Mouse (Mus musculus): ENCODE results near the gene Abat. TPM values are rescaled to one million over a fixed set of nuclear protein-coding genes. Genes with fewer than 3 reads are reported as not detected.
"Not testable (repeated sequence)": the region's sequence is repeated elsewhere in the genome, so short reads cannot be mapped to it uniquely, and the experiment has no call there.

The Abat gene
- polyA plus RNA-seq, 1 experiment from 2014 or later: 30.2 TPM

GRCm38 (mm10) chr16:8560079-8560478, 46.9 kb downstream of the Abat start:
- Histone ChIP-seq H3K27me3 (no peaks in the 10 kb centered on the region), H3K36me3 (replicated peaks) (no peaks in the 10 kb centered on the region), H3K4me2 (no peak overlapping the region), H3K27ac (replicated peaks) (no peak overlapping the region), H3K4me1 (replicated peaks) (0 out of 2 replicates have a peak, but pooled peaks cover 4% of the 10 kb centered on the region), H3K9me3 (replicated peaks) (no peaks in the 10 kb centered on the region; the same call in 1 of the 2 replicates), H3K4me3 (replicated peaks) (no peak overlapping the region), H3K9ac (no peak overlapping the region)
- WGBS (ENCODE audit: insufficient replicate concordance): 81% methylated on average over 17 of the region's 17 CpGs
- no peak for ATAC-seq (ENCODE audit: insufficient read depth)

DNA sequence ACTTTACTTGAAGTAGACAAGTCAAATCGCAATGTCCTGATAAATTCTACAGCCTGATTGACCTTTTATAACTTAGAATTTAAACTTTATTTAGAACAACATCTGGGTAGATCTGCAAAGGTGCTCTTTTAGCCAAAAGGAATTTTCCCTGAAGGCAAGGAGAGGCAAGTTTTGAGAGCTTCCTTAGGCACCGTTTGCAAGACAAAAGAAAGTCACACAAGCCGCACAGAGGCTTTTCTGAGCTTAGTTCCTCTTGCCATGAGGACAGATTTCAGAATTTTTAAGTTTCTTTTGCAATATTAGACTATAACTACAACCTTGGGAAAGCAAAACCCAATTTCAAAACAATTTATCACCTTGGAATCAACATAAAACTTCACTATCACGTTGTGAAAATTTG, 47.9 kb downstream of the Abat start:
- H3K27ac ChIP-seq (replicated peaks); H3K4me3 ChIP-seq (replicated peaks); H3K36me3 ChIP-seq (replicated peaks); ATAC-seq (ENCODE audit: insufficient read depth); H3K9me3 ChIP-seq (replicated peaks); H3K9ac ChIP-seq; H3K4me2 ChIP-seq; H3K27me3 ChIP-seq: not testable (repeated sequence)
- H3K4me1 ChIP-seq (replicated peaks): peaks cover 13% of the 10 kb centered on the region
- 42% methylated on average over 4 of the region's 4 CpGs for WGBS (ENCODE audit: insufficient replicate concordance)

DNA sequence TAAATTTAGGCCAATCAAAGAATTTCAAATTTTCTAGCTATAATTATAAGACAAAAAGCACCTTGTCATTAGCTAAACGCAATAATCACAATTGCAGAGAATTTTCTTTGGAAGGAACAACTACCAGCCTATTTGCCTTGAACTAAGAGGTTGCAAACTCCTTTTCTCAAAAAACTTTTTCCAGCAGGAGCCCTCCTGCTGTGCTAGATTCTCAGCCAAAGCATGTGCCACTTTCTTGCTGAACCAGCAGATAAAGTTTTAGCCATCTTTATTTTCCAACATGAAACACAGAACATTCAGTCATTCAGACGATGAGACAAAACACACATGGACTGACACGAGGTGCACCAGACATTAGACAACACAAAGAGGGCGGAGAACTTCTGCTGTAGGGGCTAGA, 48.6 kb downstream of the Abat start:
- not testable (repeated sequence) for H3K4me3 ChIP-seq (replicated peaks); H3K36me3 ChIP-seq (replicated peaks); H3K9me3 ChIP-seq (replicated peaks); ATAC-seq (ENCODE audit: insufficient read depth); H3K27ac ChIP-seq (replicated peaks); H3K4me2 ChIP-seq; H3K27me3 ChIP-seq; H3K9ac ChIP-seq
- H3K4me1 ChIP-seq (replicated peaks): peaks cover 18% of the 10 kb centered on the region
- 36% methylated on average over 4 of the region's 4 CpGs for WGBS (ENCODE audit: insufficient replicate concordance)

GRCm38 (mm10) chr16:8562827-8563226, 49.6 kb downstream of the Abat start:
- not testable (repeated sequence) for H3K9ac ChIP-seq; H3K27ac ChIP-seq (replicated peaks); ATAC-seq (ENCODE audit: insufficient read depth); H3K4me2 ChIP-seq; H3K4me3 ChIP-seq (replicated peaks); H3K9me3 ChIP-seq (replicated peaks); H3K27me3 ChIP-seq; H3K36me3 ChIP-seq (replicated peaks)
- WGBS (ENCODE audit: insufficient replicate concordance): 59% methylated on average over 3 of the region's 3 CpGs
- H3K4me1 ChIP-seq (replicated peaks): peaks cover 18% of the 10 kb centered on the region

- WGBS (ENCODE audit: insufficient replicate concordance): 47% methylated on average over 2 of the region's 2 CpGs
- ATAC-seq (ENCODE audit: insufficient read depth): no peak
- Histone ChIP-seq H3K27ac (replicated peaks) (no peak overlapping the region), H3K36me3 (replicated peaks) (no peaks in the 10 kb centered on the region), H3K4me3 (replicated peaks) (no peak overlapping the region), H3K4me2 (no peak overlapping the region), H3K4me1 (replicated peaks) (peaks cover 24% of the 10 kb centered on the region), H3K9me3 (replicated peaks) (no peaks in the 10 kb centered on the region; the same call in 1 of the 2 replicates), H3K27me3 (no peaks in the 10 kb centered on the region), H3K9ac (no peak overlapping the region)
Measured at GRCm38 (mm10) chr16:8564836-8565235, 51.6 kb downstream of the Abat start.

DNA sequence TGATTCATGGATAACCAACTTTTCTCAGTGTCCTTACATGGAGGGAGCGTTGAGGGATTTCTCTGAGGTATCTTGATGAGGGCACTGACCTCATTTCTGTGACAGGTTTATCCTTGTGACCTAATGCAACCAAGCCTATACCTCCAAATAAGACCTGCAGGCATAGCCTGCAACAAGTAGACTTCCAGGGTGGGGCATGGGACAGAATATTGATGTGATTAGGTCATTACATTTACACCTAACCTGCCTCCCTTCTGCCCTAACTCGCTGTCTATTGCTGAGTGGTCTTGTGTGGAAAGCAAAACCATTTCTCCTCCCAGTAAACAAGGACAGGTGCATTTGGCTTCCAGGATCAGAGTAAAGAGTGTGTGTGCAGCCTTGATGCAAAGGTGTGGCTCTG, 52.3 kb downstream of the Abat start:
- WGBS (ENCODE audit: insufficient replicate concordance): 54% methylated on average over 2 of the region's 2 CpGs
- Histone ChIP-seq H3K4me1 (replicated peaks) (peaks cover 29% of the 10 kb centered on the region), H3K27ac (replicated peaks) (no peak overlapping the region), H3K4me2 (no peak overlapping the region), H3K4me3 (replicated peaks) (no peak overlapping the region), H3K27me3 (no peaks in the 10 kb centered on the region), H3K9ac (no peak overlapping the region), H3K9me3 (replicated peaks) (no peaks in the 10 kb centered on the region), H3K36me3 (replicated peaks) (no peaks in the 10 kb centered on the region)
- ATAC-seq (ENCODE audit: insufficient read depth): no peak

DNA sequence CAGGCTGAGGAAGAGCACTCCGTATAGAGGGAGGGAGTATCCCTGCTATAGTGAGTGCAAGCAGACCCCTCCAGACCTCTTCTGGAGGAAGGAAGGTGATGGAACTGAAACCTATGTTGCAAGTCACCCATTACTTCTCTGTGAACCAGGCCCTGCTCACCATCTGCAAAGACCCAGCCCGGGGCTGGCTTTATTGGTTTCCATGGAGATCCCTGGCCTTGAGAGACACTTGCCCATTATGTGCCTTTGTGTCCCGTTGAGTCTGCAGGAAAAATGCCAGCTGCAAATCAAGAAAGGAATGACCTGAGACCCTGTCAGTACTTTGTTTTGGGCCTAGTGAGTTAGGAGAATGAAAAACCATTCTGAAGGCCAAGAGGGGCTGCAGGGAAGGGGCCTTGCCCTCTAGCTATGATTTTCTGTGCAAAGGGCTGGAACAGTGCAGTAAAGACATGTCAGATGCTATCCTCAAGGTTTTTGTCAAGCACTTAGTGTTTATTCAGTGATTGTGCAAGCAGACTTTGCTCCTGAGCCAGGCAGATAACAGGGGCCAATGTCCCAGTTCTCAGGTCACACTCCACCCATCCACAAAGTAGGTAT, 53.0 kb downstream of the Abat start:
- Histone ChIP-seq H3K4me3 (replicated peaks) (no peak overlapping the region), H3K27me3 (no peaks in the 10 kb centered on the region), H3K4me2 (peak overlapping the region; percentile 10; the same call in 1 of the 2 replicates), H3K4me1 (replicated peaks) (peaks cover 30% of the 10 kb centered on the region), H3K9me3 (replicated peaks) (no peaks in the 10 kb centered on the region), H3K27ac (replicated peaks) (0 out of 2 replicates have a peak overlapping the region, but pooled peaks have one; percentile 14), H3K36me3 (replicated peaks) (no peaks in the 10 kb centered on the region), H3K9ac (no peak overlapping the region)
- ATAC-seq (ENCODE audit: insufficient read depth): peak; percentile 65
- WGBS (ENCODE audit: insufficient replicate concordance): 43% methylated on average over 3 of the region's 3 CpGs

- 68% methylated on average over 7 of the region's 7 CpGs for WGBS (ENCODE audit: insufficient replicate concordance)
- H3K27me3 ChIP-seq: 0 out of 2 replicates have a peak, but pooled peaks cover 2% of the 10 kb centered on the region
- H3K4me1 ChIP-seq (replicated peaks): peaks cover 30% of the 10 kb centered on the region
- H3K9ac ChIP-seq: no peak overlapping the region
- H3K9me3 ChIP-seq (replicated peaks): no peaks in the 10 kb centered on the region
- H3K4me2 ChIP-seq: no peak overlapping the region
- H3K4me3 ChIP-seq (replicated peaks): no peak overlapping the region
- ATAC-seq (ENCODE audit: insufficient read depth): no peak
- no peak overlapping the region for H3K27ac ChIP-seq (replicated peaks)
- H3K36me3 ChIP-seq (replicated peaks): no peaks in the 10 kb centered on the region
Measured at GRCm38 (mm10) chr16:8568881-8569280, 55.7 kb downstream of the Abat start.

DNA sequence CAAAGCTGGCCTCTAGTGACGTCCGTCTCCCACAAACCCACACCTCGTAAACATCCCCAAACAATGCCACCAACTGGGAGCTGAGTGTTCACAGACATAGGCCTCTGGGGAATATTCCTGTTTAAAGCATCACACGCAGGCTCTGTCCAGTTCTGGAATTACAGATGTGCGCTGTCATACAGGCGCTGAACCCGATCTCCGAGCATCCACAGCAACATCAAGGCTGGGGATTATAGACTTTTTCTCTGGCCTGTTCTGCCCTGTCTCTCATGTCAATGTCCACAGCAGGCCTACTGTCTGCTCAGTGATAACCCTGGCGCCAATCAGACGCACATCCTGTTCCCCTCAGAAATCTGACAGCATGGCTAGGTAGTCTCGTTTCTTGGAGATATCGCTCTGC, 57.1 kb downstream of the Abat start:
- no peak overlapping the region for H3K27ac ChIP-seq (replicated peaks)
- no peak overlapping the region for H3K9ac ChIP-seq
- ATAC-seq (ENCODE audit: insufficient read depth): no peak
- H3K4me2 ChIP-seq: no peak overlapping the region
- H3K9me3 ChIP-seq (replicated peaks): no peaks in the 10 kb centered on the region
- peaks cover 24% of the 10 kb centered on the region for H3K4me1 ChIP-seq (replicated peaks)
- 0 out of 2 replicates have a peak, but pooled peaks cover 2% of the 10 kb centered on the region for H3K27me3 ChIP-seq
- WGBS (ENCODE audit: insufficient replicate concordance): 74% methylated on average over 12 of the region's 12 CpGs
- no peak overlapping the region for H3K4me3 ChIP-seq (replicated peaks)
- H3K36me3 ChIP-seq (replicated peaks): 0 out of 2 replicates have a peak, but pooled peaks cover 3% of the 10 kb centered on the region

GRCm38 (mm10) chr16:8570901-8571615, 57.8 kb downstream of the Abat start:
- no peak for ATAC-seq (ENCODE audit: insufficient read depth)
- 64% methylated on average over 11 of the region's 11 CpGs for WGBS (ENCODE audit: insufficient replicate concordance)

GRCm38 (mm10) chr16:8573041-8573440, 59.8 kb downstream of the Abat start:
- H3K27ac ChIP-seq (replicated peaks): no peak overlapping the region
- 37% methylated on average over 4 of the region's 4 CpGs for WGBS (ENCODE audit: insufficient replicate concordance)
- no peak for ATAC-seq (ENCODE audit: insufficient read depth)

More at GRCm38 (mm10) chr16:8570901-8571615, 57.8 kb downstream of the Abat start:
- Histone ChIP-seq H3K4me3 (replicated peaks) (no peak overlapping the region), H3K4me1 (replicated peaks) (peaks cover 18% of the 10 kb centered on the region), H3K4me2 (no peak overlapping the region), H3K9ac (no peak overlapping the region), H3K27me3 (0 out of 2 replicates have a peak, but pooled peaks cover 2% of the 10 kb centered on the region), H3K36me3 (replicated peaks) (0 out of 2 replicates have a peak, but pooled peaks cover 3% of the 10 kb centered on the region), H3K27ac (replicated peaks) (no peak overlapping the region), H3K9me3 (replicated peaks) (no peaks in the 10 kb centered on the region)

More at GRCm38 (mm10) chr16:8573041-8573440, 59.8 kb downstream of the Abat start:
- no peak overlapping the region for H3K4me3 ChIP-seq (replicated peaks)
- 0 out of 2 replicates have a peak, but pooled peaks cover 2% of the 10 kb centered on the region for H3K27me3 ChIP-seq
- no peak overlapping the region for H3K9ac ChIP-seq
- H3K36me3 ChIP-seq (replicated peaks): 0 out of 2 replicates have a peak, but pooled peaks cover 3% of the 10 kb centered on the region
- H3K4me1 ChIP-seq (replicated peaks): 0 out of 2 replicates have a peak, but pooled peaks cover 12% of the 10 kb centered on the region
- H3K9me3 ChIP-seq (replicated peaks): no peaks in the 10 kb centered on the region
- H3K4me2 ChIP-seq: no peak overlapping the region

All from liver, embryonic 15.5 days (tissue).